Mouse (Mus musculus) layer of hippocampus, postnatal 25 days (tissue): Measurements from ENCODE around the gene Ankrd2. TPM values are rescaled to one million over a fixed set of nuclear protein-coding genes. Genes with fewer than 3 reads are reported as not detected.
"Not testable (repeated sequence)": the region's sequence is repeated elsewhere in the genome, so short reads cannot be mapped to it uniquely, and the experiment has no call there.

Experiments used
- DNase-seq, 2 experiments: peaks; one replicate each; pipeline ENCODE4 v3.0.0; 2022; ENCODE audit warnings: mixed read lengths in 2 of 2, low spot score in 1 of 2; ENCODE audit errors: extremely low spot score in 1 of 2
- total RNA-seq, 2 experiments: library from RNA; stranded (reverse); gene quantifications; 2 replicates each; pipeline ENCODE4 v1.2.3; 2021

Gene Ankrd2
- total RNA-seq, 2 experiments from 2014 or later = not detected

GRCm38 (mm10) chr19:42051351-42051750 lies 15.6 kb downstream of the Ankrd2 start:
- DNase-seq = no peak

- DNase-seq = no peak
These were observed 16.1 kb downstream of the Ankrd2 start, which contains the start of gene 4933411K16Rik for GRCm38 (mm10) chr19:42051948-42052347. Gene 4933411K16Rik, plus strand, starts transcription at chr19:42052248.

GRCm38 (mm10) chr19:42054255-42054654 lies 18.5 kb downstream of the Ankrd2 start:
- DNase-seq = no peak

GRCm38 (mm10) chr19:42055881-42056280 lies 20.1 kb downstream of the Ankrd2 start:
- no peak for DNase-seq

GRCm38 (mm10) chr19:42056719-42057409 lies 21.1 kb downstream of the Ankrd2 start:
- DNase-seq = no peak

GRCm38 (mm10) chr19:42058426-42058825 lies 22.6 kb downstream of the Ankrd2 start:
- DNase-seq = no peak

GRCm38 (mm10) chr19:42061443-42061842 lies 25.6 kb downstream of the Ankrd2 start:
- no peak for DNase-seq

- DNase-seq = no peak
These were observed 32.8 kb downstream of the Ankrd2 start for GRCm38 (mm10) chr19:42068441-42069240.

GRCm38 (mm10) chr19:42069241-42069525 lies 33.4 kb downstream of the Ankrd2 start:
- no peak for DNase-seq

GRCm38 (mm10) chr19:42071221-42071620 lies 35.4 kb downstream of the Ankrd2 start:
- peak in 1 of 2 experiments; percentile 26 for DNase-seq

GRCm38 (mm10) chr19:42071886-42072608 lies 36.2 kb downstream of the Ankrd2 start:
- DNase-seq = no peak

- no peak for DNase-seq
These were observed 37.0 kb downstream of the Ankrd2 start for GRCm38 (mm10) chr19:42072802-42073201.

- no peak for DNase-seq
These were observed 39.3 kb downstream of the Ankrd2 start for GRCm38 (mm10) chr19:42075051-42075450.

GRCm38 (mm10) chr19:42075992-42076391 lies 40.2 kb downstream of the Ankrd2 start:
- DNase-seq = no peak

- DNase-seq = no peak
These were observed 42.8 kb downstream of the Ankrd2 start for GRCm38 (mm10) chr19:42078566-42078965.

- DNase-seq = no peak
These were observed 43.2 kb downstream of the Ankrd2 start for GRCm38 (mm10) chr19:42079006-42079405.

GRCm38 (mm10) chr19:42079950-42080349 lies 44.1 kb downstream of the Ankrd2 start:
- DNase-seq = no peak

- no peak for DNase-seq
These were observed 44.7 kb downstream of the Ankrd2 start for GRCm38 (mm10) chr19:42080469-42080868.

- DNase-seq = not testable (repeated sequence)
These were observed 45.8 kb downstream of the Ankrd2 start for GRCm38 (mm10) chr19:42081613-42082012.

- no peak for DNase-seq
These were observed 49.9 kb downstream of the Ankrd2 start for GRCm38 (mm10) chr19:42085690-42086089.

- peak; percentile 84 to 86 for DNase-seq
These were observed 50.4 kb downstream of the Ankrd2 start, which contains the start of gene Morn4 for GRCm38 (mm10) chr19:42086166-42086565. Gene Morn4, minus strand, starts transcription at chr19:42086357.
